Mouse (Mus musculus): ENCODE measurements at regions not wholly inside any gene's neighbourhood (a gene's known extent, or its start where the extent isn't known, plus 50 kb on each side); places are given as distances from the start of the nearest gene placed in this dataset.

GRCm38 (mm10) chr14:76917139-76917929 is 119.2 kb upstream of the Ccdc122 start:
- no peak for DNase-seq (ENCODE audit: low spot score in 2 of 2)

GRCm38 (mm10) chr14:76913850-76914249 is 122.7 kb upstream of the Ccdc122 start:
- DNase-seq (ENCODE audit: low spot score in 2 of 2) = no peak

- DNase-seq (ENCODE audit: low spot score in 2 of 2) = no peak
These were observed 124.1 kb upstream of the Ccdc122 start for GRCm38 (mm10) chr14:76912301-76913001.

- no peak for DNase-seq (ENCODE audit: low spot score in 2 of 2)
These were observed 125.3 kb upstream of the Ccdc122 start for GRCm38 (mm10) chr14:76911271-76911670.

GRCm38 (mm10) chr14:76910186-76910585 is 126.4 kb upstream of the Ccdc122 start:
- DNase-seq (ENCODE audit: low spot score in 2 of 2) = no peak

GRCm38 (mm10) chr14:76907941-76908340 is 128.6 kb upstream of the Ccdc122 start:
- DNase-seq (ENCODE audit: low spot score in 2 of 2) = no peak

- DNase-seq (ENCODE audit: low spot score in 2 of 2) = no peak
These were observed 133.4 kb upstream of the Ccdc122 start for GRCm38 (mm10) chr14:76902962-76903757.

GRCm38 (mm10) chr14:76901490-76901889 is 135.1 kb upstream of the Ccdc122 start:
- DNase-seq (ENCODE audit: low spot score in 2 of 2) = no peak

- no peak for DNase-seq (ENCODE audit: low spot score in 2 of 2)
These were observed 137.2 kb upstream of the Ccdc122 start for GRCm38 (mm10) chr14:76899331-76899730.

GRCm38 (mm10) chr14:76887708-76888107 is 148.9 kb upstream of the Ccdc122 start:
- no peak for DNase-seq (ENCODE audit: low spot score in 2 of 2)

- no peak for DNase-seq (ENCODE audit: low spot score in 2 of 2)
These were observed 149.4 kb upstream of the Ccdc122 start for GRCm38 (mm10) chr14:76887201-76887600.

- no peak for DNase-seq (ENCODE audit: low spot score in 2 of 2)
These were observed 153.3 kb upstream of the Ccdc122 start for GRCm38 (mm10) chr14:76883231-76883651.

GRCm38 (mm10) chr14:76882711-76883171 is 153.8 kb upstream of the Ccdc122 start:
- no peak for DNase-seq (ENCODE audit: low spot score in 2 of 2)

- no peak for DNase-seq (ENCODE audit: low spot score in 2 of 2)
These were observed 155.7 kb upstream of the Ccdc122 start for GRCm38 (mm10) chr14:76880851-76881250.

- no peak for DNase-seq (ENCODE audit: low spot score in 2 of 2)
These were observed 159.3 kb upstream of the Ccdc122 start for GRCm38 (mm10) chr14:76877306-76877705.

- peak; percentile 11 to 34 for DNase-seq (ENCODE audit: low spot score in 2 of 2)
These were observed 160.6 kb upstream of the Ccdc122 start for GRCm38 (mm10) chr14:76876015-76876414.

- no peak for DNase-seq (ENCODE audit: low spot score in 2 of 2)
These were observed 161.2 kb upstream of the Ccdc122 start for GRCm38 (mm10) chr14:76875266-76875900.

GRCm38 (mm10) chr14:76874542-76875265 is 161.9 kb upstream of the Ccdc122 start:
- no peak for DNase-seq (ENCODE audit: low spot score in 2 of 2)

GRCm38 (mm10) chr14:76873684-76874083 is 162.9 kb upstream of the Ccdc122 start:
- DNase-seq (ENCODE audit: low spot score in 2 of 2) = no peak

GRCm38 (mm10) chr14:76872976-76873375 is 163.6 kb upstream of the Ccdc122 start:
- no peak for DNase-seq (ENCODE audit: low spot score in 2 of 2)

GRCm38 (mm10) chr14:76872510-76872909 is 164.1 kb upstream of the Ccdc122 start:
- DNase-seq (ENCODE audit: low spot score in 2 of 2) = no peak

All from urinary bladder, adult 18-20 months (tissue).